Mouse (Mus musculus) brain, embryonic 14.5 days (tissue): ENCODE data around the gene Ddost. TPM values are rescaled to one million over a fixed set of nuclear protein-coding genes. Genes with fewer than 3 reads are reported as not detected.
A peak's percentile ranks its signal among the peaks of the same experiment; 100 is the strongest.

Source experiments
- DNase-seq: peaks from one replicate; pipeline ENCODE4 v3.0.0-alpha.2; 2011; ENCODE audit warnings: low read depth
- CTCF ChIP-seq: fragments of 200-500 bp; IDR thresholded peaks from 2 replicates; pipeline ENCODE4 v1.5.1; 2012; ENCODE audit warnings: inconsistent platforms, mild to moderate bottlenecking, moderate library complexity, borderline replicate concordance; ENCODE audit not compliant: insufficient read depth, insufficient read length; ENCODE audit errors: extremely low read depth
- POLR2A ChIP-seq: fragments of 200-500 bp; IDR thresholded peaks from 2 replicates; pipeline ENCODE4 v1.6.1; 2012; ENCODE audit warnings: mild to moderate bottlenecking, inconsistent platforms, borderline replicate concordance; ENCODE audit not compliant: poor library complexity, insufficient read depth, insufficient read length, severe bottlenecking; ENCODE audit errors: extremely low read depth
- polyA plus RNA-seq: library from polyadenylated mRNA; depleted of rRNA; stranded (reverse); fragments of >200 nt; gene quantifications from 2 replicates; pipeline ENCODE4 v1.2.3, GENCODE M21; 2012

Gene Ddost
- polyA plus RNA-seq, 1 experiment: 167 TPM

DNA sequence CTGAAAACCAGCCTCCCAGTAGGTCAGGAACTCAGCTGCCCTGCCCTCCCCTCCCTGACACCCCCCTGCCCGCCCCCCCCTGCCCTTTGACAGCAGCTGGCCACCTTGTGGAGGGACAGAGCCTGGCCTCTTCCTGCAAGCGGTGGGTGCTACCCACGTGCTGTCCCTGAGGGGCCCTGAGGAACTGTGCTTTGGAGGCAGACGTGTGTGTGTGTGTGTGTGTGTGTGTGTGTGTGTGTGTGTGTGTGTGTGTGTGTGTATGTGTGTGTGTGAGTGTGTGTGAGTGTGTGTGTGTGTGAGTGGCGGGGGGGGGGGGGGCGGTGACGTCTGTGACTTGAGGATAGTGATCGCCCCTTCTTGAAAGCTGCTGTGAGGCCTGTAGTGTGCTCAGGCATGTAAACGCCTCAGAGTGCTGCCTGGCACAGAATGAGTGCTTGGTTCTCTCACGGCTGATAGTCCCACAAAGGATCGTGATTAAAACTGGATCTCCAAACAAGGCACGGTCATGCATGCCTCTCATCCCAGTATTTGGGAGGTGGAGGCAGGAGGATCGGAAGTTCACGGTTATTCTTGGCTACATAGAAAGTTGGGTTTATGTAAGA lies 10.5 kb upstream of the Ddost start:
- TF ChIP-seq POLR2A: no peak
- no peak for TF ChIP-seq CTCF
- DNase-seq: peak; percentile 26

DNA sequence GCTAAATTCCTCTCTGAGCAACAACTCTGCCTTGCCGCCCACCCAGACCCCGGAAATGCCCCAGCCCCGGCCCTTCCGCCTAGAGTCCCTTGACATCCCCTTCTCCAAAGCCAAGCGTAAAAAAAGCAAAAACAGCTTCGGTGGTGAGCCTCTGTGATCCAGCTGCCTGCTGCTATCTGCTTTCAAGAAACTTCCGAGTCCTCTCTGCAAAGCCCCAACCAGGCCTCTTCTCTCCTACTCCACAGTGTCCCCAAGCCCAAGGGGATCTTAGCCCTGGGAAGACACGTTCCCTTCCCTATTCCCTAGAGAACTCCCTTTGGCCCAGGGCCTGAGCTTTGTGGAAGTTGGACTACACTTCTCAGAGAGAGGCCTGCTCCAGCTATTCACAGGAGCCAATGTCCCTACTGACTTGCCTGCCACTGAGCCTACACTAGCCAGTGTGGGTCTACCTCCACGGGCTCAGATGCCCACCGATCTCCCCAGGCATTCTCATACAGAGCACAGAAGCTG lies 3.2 kb upstream of the Ddost start:
- DNase-seq: no peak
- TF ChIP-seq POLR2A (no peak), CTCF (no peak)

DNA sequence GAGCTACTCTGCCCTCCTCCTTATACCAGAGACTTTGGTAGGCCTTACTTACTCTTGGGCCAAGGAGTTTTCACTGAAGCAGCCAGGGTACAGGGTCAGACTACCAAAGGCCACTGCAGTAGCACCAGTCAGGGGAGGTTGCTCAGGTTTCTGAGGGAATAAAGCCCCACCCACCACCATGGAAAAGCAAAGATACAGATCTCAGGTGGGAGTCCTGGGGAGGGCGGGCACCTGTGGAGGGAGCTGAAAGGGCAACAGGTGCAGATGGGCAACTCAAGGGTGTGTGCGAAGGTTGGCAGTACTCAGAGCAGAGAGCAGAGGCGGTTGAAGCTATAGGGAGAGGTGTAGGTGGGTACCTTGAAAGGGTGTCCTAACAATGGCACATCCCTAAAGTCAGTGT lies 1.5 kb upstream of the Ddost start:
- no peak for TF ChIP-seq POLR2A
- TF ChIP-seq CTCF: no peak

DNA sequence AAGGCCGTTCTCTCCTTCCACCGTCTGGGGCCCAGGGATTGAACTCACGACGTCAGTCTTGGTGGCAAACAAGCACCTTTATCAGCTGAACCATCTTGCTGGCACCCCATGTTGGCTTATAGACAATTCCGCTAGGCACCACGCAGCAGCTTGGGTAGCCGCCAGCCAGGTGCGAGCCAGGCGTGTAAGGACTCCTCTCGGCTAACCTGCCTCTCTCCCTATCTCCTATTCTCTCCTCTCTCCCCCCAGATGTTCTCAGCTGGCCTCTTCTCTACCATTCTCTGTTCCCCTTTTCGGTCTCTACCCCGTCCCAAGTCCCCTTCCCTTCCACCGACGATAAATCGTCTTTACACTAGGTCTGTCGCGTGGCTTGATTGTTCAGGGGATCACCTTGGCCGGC lies 788 bp upstream of the Ddost start:
- no peak for DNase-seq
- TF ChIP-seq CTCF (no peak), POLR2A (no peak)

More for the DNA sequence above, 1.5 kb upstream of the Ddost start:
- DNase-seq: no peak

- no peak for DNase-seq
- TF ChIP-seq CTCF: no peak
- no peak for TF ChIP-seq POLR2A
Observed at GRCm38 (mm10) chr4:138307025-138307424, 2.5 kb downstream of the Ddost start.

DNA sequence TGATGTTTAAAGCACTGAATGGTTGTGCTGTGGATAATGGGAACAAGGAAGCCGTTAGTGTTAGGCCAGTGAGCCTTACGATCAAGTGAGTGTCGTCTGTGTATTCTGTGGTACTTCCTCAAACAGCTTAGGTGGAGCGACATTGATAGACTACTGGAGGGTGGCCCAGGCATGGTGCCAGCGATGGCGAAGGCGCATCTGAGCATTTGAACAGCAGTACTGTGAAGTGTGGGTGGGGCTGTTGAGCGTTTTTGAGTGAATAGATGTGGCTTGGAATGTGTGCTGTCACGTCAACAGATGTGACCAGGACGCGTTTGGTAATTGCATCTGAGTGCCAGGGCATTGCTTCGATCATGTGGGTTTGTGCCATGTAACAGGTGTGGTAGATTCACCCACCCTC lies 3.2 kb downstream of the Ddost start:
- TF ChIP-seq POLR2A (no peak), CTCF (no peak)
- DNase-seq: no peak

DNA sequence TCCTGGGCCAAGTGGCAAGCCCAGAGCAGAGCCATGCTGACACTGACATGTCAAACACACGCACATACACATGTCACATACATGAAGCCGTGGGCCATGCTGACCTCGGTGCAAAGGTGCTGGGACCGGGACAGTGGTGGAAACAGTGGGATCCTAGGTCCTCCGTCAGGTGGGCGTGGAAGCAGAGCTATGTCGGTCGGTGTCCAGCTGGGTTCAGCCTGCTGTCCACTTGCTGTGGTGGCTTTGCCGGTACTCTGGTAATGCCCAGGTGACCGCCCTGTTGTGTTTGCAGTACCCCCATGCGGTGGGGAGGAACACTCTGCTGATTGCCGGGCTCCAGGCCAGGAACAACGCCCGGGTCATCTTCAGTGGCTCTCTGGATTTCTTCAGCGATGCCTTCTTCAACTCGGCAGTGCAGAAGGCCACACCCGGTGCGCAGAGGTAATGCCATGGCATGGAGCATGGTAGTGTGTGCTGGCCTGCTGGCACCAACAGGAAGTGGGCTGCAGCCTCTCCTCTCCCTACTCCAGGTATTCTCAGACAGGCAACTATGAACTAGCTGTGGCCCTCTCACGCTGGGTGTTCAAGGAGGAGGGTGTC lies 5.9 kb downstream of the Ddost start:
- no peak for DNase-seq
- TF ChIP-seq CTCF (no peak), POLR2A (no peak)

- TF ChIP-seq CTCF (peak; percentile 83), POLR2A (no peak)
- DNase-seq: peak; percentile 37
Observed at GRCm38 (mm10) chr4:138311595-138311994, 7.1 kb downstream of the Ddost start.

GRCm38 (mm10) chr4:138312105-138312504 lies 7.6 kb downstream of the Ddost start:
- no peak for TF ChIP-seq CTCF
- no peak for DNase-seq

GRCm38 (mm10) chr4:138313021-138313420 lies 8.5 kb downstream of the Ddost start:
- no peak for DNase-seq
- TF ChIP-seq CTCF: no peak

- TF ChIP-seq POLR2A: no peak
- TF ChIP-seq CTCF: no peak
- DNase-seq: no peak
Observed at GRCm38 (mm10) chr4:138313795-138314194, 9.3 kb downstream of the Ddost start.

- DNase-seq: no peak
- TF ChIP-seq POLR2A: no peak
- TF ChIP-seq CTCF: peak; percentile 49; the same call in 1 of the 2 replicates
Observed at GRCm38 (mm10) chr4:138315781-138316180, 11.3 kb downstream of the Ddost start.

DNA sequence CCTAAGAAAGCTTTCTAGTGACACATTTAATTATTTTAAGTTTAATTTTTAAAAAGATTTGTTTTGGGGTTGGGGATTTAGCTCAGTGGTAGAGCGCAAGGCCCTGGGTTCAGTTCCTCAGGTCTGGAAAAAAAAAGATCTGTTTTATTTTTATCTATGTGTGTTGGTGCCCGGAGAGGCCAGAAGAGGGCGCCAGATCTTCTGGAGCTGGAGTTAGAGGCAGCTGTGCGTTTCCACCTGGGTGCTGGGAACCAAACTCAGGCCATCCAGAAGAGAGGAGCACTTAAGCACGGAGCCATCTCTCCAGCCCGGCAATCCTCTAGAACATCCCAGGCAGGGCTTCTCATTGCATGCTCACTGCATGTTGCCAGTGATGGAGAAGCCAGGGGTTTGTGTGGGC lies 11.8 kb downstream of the Ddost start:
- DNase-seq: no peak
- TF ChIP-seq POLR2A: no peak
- TF ChIP-seq CTCF: peak; percentile 39; the same call in 1 of the 2 replicates

- DNase-seq: peak; percentile 38
- no peak for TF ChIP-seq POLR2A
- peak; percentile 93 for TF ChIP-seq CTCF
Observed at GRCm38 (mm10) chr4:138318509-138319266, 14.2 kb downstream of the Ddost start.

GRCm38 (mm10) chr4:138319508-138319907 lies 15.0 kb downstream of the Ddost start:
- no peak for TF ChIP-seq POLR2A
- TF ChIP-seq CTCF: peak; percentile 100
- DNase-seq: peak; percentile 85
